Mouse (Mus musculus) spleen, adult 2 months (tissue): ENCODE data around the gene Tnks1bp1. TPM values are rescaled to one million over a fixed set of nuclear protein-coding genes. Genes with fewer than 3 reads are reported as not detected.

Source experiments
- DNase-seq, 2 experiments: peaks; one replicate each; pipeline versions ENCODE4 v3.0.0 to v3.0.0-alpha.2; 2012 to 2021; ENCODE audit warnings: low spot score in 2 of 2, low read depth in 1 of 2
- H3K27ac ChIP-seq: fragments of 200-500 bp; 2 replicates; pipeline ENCODE4 v1.5.1; 2012; ENCODE audit warnings: low read length, inconsistent platforms; ENCODE audit not compliant: insufficient read depth
- H3K27me3 ChIP-seq: fragments of 200-500 bp; 2 replicates; pipeline ENCODE4 v1.6.1; 2012; ENCODE audit warnings: mild to moderate bottlenecking, moderate library complexity, low read length, inconsistent platforms; ENCODE audit not compliant: control insufficient read depth, insufficient read depth
- H3K36me3 ChIP-seq: fragments of 200-500 bp; 2 replicates; pipeline ENCODE4 v1.6.1; 2012; ENCODE audit warnings: mild to moderate bottlenecking, low read length, inconsistent platforms; ENCODE audit not compliant: control insufficient read depth, insufficient read depth
- H3K4me1 ChIP-seq: fragments of 200-500 bp; 2 replicates; pipeline ENCODE4 v1.6.1; 2011; ENCODE audit warnings: inconsistent platforms; ENCODE audit not compliant: control insufficient read depth, insufficient read depth, insufficient read length
- H3K4me3 ChIP-seq: fragments of 200-500 bp; 2 replicates; pipeline ENCODE4 v1.5.1; 2011; ENCODE audit warnings: mild to moderate bottlenecking, inconsistent platforms; ENCODE audit not compliant: insufficient read depth, insufficient read length; ENCODE audit errors: extremely low read depth
- CTCF ChIP-seq: fragments of 200-500 bp; IDR thresholded peaks from 2 replicates; pipeline ENCODE4 v1.5.1; 2011; ENCODE audit warnings: mild to moderate bottlenecking, inconsistent platforms; ENCODE audit not compliant: insufficient read depth, insufficient read length, insufficient replicate concordance; ENCODE audit errors: extremely low read depth
- POLR2A ChIP-seq: fragments of 200-500 bp; IDR thresholded peaks from 2 replicates; pipeline ENCODE4 v1.6.1; 2011; ENCODE audit warnings: low read depth, low read length, inconsistent platforms
- WGBS: fragments of 180-500 bp; shearing (Covaris S2); methylation state at CpG from one replicate; pipeline ENCODE4 v1.1.7; 2018; 5-methylcytosine and 5-hydroxymethylcytosine counted together
- polyA plus RNA-seq: library from polyadenylated mRNA; depleted of rRNA; stranded (reverse); fragments of >200 nt; gene quantifications from 2 replicates; pipeline ENCODE4 v1.2.3, GENCODE M21; 2012

Gene Tnks1bp1
- polyA plus RNA-seq, 1 experiment = 20.3 TPM

DNA sequence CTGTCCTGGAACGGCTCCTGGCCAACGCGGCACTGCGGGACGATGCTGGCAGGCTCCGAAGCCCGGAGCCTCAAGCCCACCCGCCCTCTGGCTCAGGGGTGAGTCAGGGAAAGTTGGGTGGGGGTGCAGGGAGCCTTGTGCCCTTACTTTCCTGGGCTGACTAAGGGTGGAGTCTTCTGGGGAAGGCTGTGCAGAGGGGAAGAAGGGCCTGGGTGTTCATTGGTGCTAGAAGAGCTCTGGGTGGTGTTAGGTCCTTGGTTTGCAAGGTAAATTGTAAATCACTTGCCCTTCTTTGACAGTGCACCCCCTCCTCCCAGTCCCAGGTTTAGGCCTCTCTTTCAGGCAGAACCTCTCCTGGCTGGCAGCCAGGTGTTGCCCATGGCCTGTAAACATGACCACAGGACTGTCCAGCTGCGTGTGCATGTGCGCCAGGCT is 13.3 kb downstream of the Tnks1bp1 start:
- no peaks in the 10 kb centered on the region for H3K27me3 ChIP-seq
- H3K36me3 ChIP-seq = peaks cover 16% of the 10 kb centered on the region

DNA sequence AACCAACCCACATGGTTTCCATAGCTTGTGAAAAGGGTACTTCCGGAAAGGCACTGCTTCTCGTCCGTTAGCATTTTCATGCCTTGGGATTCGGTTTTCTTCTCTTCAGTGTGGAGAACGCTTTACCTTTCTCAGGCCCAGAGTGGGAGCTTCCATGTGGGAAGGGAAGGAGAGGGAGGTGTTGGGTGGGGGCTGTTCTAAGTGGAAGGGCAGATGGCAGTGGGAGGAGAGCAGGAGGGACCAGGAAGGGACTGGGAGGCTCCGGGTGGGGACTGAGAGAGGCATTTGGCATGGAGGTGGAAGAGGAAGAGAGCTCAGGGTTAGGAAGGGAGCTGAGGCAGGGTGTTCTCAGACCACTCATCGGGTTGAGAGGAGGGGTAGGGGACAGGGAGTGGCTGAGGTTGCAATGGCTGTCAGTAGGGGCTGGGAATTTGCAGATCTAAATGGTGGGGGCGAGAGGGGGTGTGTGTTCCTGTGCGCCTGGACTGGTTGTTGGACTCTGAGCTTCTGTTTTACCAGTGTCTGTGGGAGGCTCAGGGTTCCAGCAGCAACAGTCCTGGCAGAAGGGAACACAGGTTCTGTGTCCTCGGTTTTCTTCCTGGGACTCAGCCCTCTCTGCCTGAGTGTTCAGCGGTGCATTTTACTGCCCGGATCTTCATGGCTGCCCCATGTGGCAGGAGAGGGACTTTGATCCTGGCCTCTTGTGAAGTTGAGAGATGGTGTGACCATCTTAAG is 17.5 kb downstream of the Tnks1bp1 start:
- Histone ChIP-seq H3K27ac (no peak overlapping the region), H3K4me3 (no peak overlapping the region), H3K27me3 (no peaks in the 10 kb centered on the region), H3K36me3 (peaks cover 6% of the 10 kb centered on the region), H3K4me1 (peaks cover 3% of the 10 kb centered on the region; the same call in 1 of the 2 replicates)
- no peak for TF ChIP-seq POLR2A
- no peak for TF ChIP-seq CTCF
- 85% methylated on average over 12 of the region's 12 CpGs for WGBS
- no peak for DNase-seq

More for the DNA sequence above, 13.3 kb downstream of the Tnks1bp1 start:
- no peak overlapping the region for H3K27ac ChIP-seq
- TF ChIP-seq CTCF (no peak), POLR2A (no peak)
- 44% methylated on average over 8 of the region's 10 CpGs for WGBS
- no peak for DNase-seq
- H3K4me1 ChIP-seq = peaks cover 3% of the 10 kb centered on the region; the same call in 1 of the 2 replicates
- H3K4me3 ChIP-seq = no peak overlapping the region

DNA sequence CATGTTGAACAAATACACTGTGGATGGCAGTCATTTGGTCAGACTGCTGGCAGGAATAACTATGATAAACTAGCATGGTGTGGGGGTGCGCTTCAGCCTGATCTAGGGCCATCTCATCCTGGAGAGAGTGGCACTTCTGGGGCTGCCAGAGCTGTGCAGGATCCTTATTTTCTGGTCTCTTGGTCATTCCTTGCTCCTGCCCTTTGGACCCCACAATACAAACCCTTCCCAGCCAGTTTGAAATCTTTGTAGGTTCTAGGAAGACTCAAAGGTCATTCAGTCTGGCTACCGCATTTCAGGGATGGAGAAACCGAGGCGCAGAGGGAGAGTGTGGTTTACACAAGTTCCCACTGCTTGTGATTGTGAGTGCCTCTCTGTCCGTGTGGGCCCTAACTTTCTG is 19.1 kb downstream of the Tnks1bp1 start:
- WGBS = 92% methylated on average over 5 of the region's 5 CpGs
- Histone ChIP-seq H3K27ac (no peak overlapping the region), H3K4me3 (no peak overlapping the region), H3K27me3 (no peaks in the 10 kb centered on the region), H3K4me1 (no peaks in the 10 kb centered on the region), H3K36me3 (peaks cover 7% of the 10 kb centered on the region)
- no peak for TF ChIP-seq CTCF
- no peak for TF ChIP-seq POLR2A
- no peak for DNase-seq

DNA sequence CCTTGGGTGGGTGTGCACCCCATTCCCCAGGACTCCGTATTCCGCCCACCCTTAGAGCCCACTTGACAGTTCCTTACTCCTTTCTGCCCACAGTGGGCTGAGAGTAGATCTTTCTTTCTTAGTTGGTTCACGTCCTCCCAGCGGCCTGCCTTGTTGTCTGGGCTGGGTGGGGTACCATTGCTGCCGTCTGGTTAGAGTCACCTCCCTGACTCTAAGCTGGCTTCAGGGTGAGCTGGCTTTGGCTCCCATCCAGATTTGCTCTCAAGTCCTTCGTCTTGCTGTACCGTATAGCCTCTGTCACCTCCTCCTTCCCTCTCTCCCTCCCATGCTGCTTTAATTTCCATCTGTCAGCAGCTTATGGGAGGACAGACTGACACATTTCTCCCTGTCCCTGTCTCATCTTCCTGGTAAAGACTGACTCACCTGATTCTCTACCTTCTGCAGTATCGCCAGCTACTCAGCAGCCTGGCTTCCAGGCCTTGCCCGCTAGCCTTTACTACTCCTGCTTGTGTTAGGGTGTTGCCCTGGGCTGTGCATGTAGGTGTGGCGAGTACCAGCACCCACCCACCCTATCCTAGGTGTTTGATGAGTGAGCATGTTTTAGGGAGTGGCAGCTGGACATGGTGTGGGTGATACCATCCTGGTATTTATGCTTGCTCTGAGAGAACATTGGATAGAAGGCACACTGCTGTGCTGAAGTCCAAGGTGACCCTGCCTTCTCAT is 20.2 kb downstream of the Tnks1bp1 start:
- TF ChIP-seq CTCF (no peak), POLR2A (no peak)
- H3K36me3 ChIP-seq = peaks cover 12% of the 10 kb centered on the region
- no peaks in the 10 kb centered on the region for H3K4me1 ChIP-seq
- no peaks in the 10 kb centered on the region for H3K27me3 ChIP-seq
- H3K27ac ChIP-seq = no peak overlapping the region
- no peak for DNase-seq
- H3K4me3 ChIP-seq = no peak overlapping the region
- 86% methylated on average over 10 of the region's 10 CpGs for WGBS

DNA sequence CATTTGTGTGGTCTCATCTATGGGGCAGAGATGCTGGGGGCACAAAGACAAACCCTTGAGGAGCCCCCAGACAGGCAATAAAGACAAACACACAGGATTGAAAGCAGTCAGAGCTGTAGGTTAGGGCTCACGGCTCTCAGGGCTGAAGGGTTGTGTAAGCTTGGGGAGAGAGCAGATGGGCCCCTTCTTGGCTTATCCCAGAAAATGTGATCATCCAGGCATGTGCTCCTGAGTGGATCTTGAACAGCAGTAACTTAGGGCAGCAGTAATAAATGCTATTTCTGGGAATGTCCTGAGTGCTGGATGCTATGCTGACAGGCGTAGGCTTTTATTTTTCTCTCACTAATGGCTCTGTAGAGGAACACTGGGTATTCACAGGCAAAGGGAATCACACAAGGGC is 20.8 kb downstream of the Tnks1bp1 start:
- H3K4me3 ChIP-seq = no peak overlapping the region
- no peaks in the 10 kb centered on the region for H3K4me1 ChIP-seq
- H3K27me3 ChIP-seq = no peaks in the 10 kb centered on the region
- no peak for DNase-seq
- 87% methylated on average over 2 of the region's 2 CpGs for WGBS
- no peak overlapping the region for H3K27ac ChIP-seq
- peaks cover 12% of the 10 kb centered on the region for H3K36me3 ChIP-seq
- TF ChIP-seq CTCF (no peak), POLR2A (no peak)

DNA sequence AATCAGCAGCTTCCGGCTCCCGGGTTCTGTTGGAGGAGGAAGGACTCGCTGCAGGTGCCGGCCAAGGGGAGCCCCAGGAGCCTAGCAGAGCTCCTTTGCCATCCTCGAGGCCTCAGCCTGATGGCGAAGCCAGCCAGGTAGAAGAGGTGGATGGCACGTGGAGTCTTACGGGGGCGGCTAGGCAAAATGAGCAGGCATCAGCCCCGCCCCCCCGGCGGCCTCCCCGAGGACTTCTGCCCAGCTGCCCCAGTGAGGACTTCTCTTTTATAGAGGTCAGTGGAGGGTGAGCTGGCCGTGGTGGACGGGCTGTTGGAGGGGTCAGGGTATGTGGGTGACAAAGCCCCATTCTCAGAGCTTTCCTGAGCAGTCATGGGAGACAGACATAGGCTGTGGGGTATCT is 22.3 kb downstream of the Tnks1bp1 start:
- TF ChIP-seq CTCF (no peak), POLR2A (no peak)
- Histone ChIP-seq H3K27ac (no peak overlapping the region), H3K36me3 (peaks cover 12% of the 10 kb centered on the region), H3K4me1 (no peaks in the 10 kb centered on the region), H3K4me3 (no peak overlapping the region), H3K27me3 (no peaks in the 10 kb centered on the region)
- no peak for DNase-seq
- WGBS = 90% methylated on average over 15 of the region's 15 CpGs
